Mouse (Mus musculus) layer of hippocampus, postnatal 36 days (tissue): ENCODE measurements around the gene Rpl9-ps6. TPM values are rescaled to one million over a fixed set of nuclear protein-coding genes. Genes with fewer than 3 reads are reported as not detected.

Source experiments
- DNase-seq, 2 experiments: peaks; one replicate each; pipeline ENCODE4 v3.0.0; 2022
- total RNA-seq, 2 experiments: library from RNA; stranded (reverse); gene quantifications; 2 replicates each; pipeline ENCODE4 v1.2.3; 2021

The Rpl9-ps6 gene
- 10 to 100 TPM; 28.6 to 35.9 TPM for total RNA-seq

DNA sequence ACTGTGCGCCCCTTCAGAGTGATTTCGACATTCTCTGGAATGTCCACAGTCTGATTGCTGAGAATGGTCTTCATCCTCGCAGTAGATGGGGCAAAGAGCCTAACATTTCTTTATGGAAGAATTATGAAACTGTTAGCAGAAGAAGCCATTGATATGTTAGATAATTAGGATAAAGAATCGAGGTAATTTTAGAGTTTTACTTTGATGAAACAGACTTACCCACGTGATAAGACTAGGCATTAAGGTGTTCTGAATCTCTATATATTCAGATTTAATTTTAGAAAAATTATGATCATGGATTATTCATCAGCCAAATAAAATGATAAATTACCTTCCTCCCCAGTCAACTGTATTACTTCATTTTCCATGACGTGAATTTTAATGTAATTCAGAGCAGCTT lies at the start of gene Rpl9-ps6:
Gene Rpl9-ps6, minus strand, starts transcription at position 101 of the 400 bp plus-strand sequence.
- no peak for DNase-seq

DNA sequence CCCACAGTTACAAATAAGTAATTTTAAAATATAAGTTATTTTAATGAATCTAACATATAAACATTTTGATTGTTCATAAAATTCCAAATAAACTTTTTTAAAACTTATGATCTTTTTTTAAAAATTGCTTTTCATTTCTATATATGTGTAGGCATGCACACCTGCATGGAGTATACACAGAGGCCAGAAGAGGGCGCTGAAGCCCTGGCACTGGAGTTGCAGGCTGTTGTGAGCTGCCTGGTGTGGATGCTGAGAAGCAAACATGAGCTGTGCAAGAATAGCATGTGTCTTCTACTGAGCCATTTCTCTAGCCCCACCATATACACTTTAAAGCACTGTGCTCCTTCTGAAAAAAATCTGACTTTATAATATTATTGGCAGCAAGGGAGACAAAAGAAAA lies 46.1 kb upstream of the Rpl9-ps6 start:
- no peak for DNase-seq

DNA sequence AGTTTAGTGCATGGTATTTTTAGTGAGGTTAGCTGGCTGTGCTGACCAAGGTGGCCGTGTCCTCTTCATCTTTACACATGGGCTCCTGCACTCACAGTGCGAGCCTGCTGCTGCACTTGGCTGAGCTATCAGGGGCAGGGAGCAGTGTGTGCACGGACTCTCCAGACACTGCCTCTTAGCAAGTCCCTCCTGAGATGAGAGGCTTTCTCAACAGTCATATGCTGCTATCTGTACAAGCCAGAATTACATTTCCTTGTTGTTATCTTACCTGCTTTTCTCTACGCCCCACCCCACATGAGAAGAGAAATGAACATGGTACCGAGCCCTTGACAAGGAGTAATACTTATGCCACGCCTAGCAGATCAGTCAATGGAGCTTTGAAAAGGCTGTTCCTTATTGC lies 44.6 kb upstream of the Rpl9-ps6 start:
- DNase-seq, result no peak

DNA sequence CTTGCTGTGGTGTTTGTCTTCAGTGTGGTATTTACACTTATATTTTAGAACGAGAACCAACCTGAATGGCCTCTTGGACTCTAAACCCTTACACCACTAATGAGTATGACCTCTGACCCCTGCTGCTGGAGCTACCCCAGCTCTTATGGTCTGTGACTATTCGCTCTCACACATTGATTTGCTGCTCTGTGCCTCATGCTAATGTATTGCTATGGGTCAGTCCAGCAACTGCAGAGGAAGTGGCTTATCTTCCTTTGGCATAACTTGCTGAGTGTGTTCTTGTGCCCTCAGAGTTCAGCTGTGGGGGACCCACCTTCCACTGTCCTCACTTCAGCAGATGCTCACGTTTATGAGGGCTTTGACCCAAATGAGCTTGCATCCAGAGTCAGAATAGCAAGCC lies 43.9 kb upstream of the Rpl9-ps6 start:
- DNase-seq, result no peak

DNA sequence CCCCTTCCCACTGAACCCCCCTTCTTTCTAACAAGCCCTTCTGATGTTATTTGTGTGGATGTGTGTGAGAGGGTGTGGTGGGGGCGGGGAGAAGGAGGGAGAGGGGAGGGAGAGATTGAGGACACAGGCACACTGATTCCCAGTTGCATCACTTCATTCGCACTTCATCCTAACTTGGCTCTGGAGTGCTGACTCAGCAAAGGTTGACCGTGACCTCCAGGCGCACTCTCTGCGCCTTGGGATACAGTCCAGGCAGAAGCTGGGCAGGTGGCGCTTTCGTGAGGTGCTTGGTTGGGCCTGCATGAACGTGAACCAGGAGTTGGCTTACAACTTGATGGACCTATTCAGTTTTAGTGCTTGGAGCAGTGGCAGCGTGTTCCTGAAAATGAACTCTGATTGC lies 41.1 kb upstream of the Rpl9-ps6 start:
- DNase-seq, result no peak

DNA sequence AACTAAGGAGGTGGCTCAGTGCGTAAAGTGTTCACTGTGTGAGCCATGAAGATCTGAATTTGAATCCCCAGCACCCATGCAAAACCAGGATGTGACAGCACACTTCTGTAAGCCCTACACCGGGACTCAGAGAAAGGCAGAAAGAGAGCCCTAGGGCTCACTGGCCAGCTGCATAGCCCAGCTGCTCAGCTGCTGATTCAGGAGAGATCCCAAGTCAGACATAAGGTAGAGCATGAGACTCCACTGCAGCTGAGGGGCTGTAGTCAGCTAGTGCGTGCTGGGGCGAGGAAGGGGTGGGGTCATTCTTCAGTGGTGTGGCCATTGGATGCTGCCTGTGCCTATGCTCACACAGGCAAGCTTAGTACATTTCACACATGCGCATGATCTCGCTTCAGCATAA lies 40.7 kb upstream of the Rpl9-ps6 start:
- no peak for DNase-seq

DNA sequence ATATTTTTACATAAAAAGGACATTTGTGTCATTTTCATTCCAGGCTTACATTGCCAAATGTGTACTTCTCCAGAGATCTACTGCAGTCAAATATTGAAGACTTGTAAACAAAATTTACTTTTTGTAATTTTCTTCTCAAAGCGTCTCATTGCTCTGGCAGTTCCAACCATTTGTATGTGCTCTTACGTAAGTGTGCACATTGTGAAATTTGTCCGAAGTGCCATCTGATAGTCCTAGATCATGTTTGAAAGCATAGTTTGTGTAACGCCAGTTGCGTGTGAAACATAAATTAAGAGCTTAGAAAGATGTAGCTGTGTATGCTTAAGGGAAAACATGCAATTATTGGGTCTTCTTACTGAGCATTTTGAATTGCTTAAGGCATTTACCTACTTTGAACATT lies 40.1 kb upstream of the Rpl9-ps6 start:
- no peak for DNase-seq

DNA sequence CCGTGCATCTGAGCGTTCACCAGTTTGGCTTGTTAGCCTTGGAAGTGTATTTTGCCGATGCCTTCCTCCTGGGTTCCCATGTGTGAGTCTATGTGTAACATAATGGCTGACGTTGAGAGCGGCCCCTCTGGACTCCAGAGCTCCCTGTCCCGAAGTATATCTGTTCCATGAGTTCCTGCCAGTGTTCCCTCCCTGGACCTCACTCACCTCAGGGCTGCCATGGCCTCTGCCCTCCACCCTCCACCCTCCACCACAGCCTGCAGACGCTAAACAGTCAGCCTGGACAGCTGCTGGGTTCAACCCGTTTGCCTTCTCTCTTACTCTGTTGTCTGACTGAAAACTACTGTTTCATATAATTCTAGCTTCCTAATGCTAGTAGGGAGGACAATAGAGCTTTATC lies 39.7 kb upstream of the Rpl9-ps6 start:
- DNase-seq, result no peak

DNA sequence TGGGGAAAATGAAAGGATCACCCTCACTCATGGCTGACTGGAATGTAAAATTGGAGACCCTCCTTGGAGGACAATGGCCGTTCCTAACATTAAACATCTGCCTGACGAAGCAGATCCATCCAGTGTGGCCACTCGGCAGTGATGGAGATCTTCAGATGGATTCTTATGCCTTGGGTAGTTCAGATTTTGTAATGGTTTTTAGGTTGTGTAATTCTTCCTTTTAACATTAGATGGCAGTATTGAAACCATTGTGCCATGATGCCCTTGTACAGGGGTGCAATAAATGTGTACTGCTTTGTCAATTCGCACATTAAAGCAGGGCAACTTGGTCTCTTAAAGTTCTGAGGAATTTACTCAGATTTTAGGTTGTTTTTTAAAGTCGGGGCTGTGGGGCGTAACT lies 35.0 kb upstream of the Rpl9-ps6 start:
- DNase-seq, result no peak

DNA sequence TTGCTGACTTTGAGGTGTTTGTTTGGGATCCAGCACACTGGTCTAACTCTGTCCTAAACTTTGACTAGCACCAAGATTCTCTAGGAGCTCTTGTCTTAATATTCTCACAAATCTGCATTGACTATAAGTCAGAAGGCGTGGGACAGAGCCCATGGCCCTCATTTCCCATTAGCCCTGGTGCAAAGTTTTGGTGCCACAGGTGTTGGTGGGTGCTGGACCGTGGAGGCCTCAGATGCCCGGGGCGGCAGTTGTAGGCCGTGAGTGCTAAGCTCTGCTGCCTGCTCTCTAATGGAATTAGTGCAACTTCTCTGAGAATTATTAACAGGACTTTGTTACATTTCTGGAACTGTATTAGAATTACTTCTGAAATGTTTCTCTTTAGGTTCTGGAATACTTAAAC lies 31.6 kb upstream of the Rpl9-ps6 start:
- no peak for DNase-seq

DNA sequence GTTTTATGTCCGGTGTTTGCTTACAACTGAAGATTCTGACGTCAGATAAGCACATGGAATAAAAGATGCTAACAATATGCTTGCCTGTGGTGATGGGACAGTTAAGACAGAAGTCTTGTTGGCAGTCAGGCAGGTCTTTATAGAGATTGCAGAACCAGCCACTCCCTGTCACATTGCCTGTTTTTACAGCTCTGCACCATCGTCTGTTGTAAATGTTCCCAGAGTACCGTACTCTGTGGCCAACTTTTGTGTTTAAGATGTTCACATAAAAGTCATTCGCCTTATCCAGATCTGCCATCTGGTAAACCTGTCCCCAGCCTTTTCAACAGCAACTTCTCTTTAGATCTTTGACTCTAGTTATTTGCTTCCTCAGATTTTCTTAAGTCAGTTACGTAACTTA lies 31.0 kb upstream of the Rpl9-ps6 start:
- DNase-seq, result no peak

DNA sequence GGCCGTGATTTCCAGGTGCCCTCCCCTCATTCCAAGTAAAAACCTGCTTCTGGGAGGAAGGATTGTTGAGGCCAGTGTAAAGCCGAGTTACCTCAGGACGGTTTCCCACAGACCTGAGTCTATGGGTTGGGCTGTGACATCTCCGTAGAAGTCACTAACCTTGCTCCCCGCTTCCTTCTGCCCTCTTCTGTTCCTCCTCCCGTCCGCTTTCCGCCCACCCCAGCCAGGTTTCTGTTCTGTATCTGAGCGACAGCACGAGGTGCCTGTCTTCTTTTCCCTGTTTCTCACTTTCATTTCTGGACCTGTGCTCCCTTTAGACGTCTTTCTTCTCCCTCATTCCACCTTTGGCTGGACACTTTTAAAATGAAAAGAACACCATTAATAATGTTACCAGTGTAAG lies 28.7 kb upstream of the Rpl9-ps6 start:
- DNase-seq, result no peak

DNA sequence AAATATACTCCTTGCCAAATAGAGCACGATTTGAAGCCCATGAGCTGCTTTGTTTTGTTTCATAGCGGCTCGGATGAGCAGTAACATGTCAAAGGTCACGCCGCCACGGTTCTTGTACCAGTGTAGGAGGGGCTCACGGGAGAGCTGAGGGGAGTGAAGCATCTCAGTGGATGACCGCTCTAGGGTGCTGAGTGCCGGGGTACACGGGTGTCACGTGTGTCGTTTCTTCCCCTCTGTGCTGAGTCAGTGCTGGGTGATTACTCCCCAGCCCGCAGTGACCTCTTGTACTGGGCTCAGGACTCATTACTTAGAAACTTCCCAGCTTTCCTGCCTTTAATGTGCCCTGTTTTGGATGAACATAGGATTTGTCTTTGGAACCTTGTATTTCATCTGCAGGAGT lies 28.2 kb upstream of the Rpl9-ps6 start:
- no peak for DNase-seq

DNA sequence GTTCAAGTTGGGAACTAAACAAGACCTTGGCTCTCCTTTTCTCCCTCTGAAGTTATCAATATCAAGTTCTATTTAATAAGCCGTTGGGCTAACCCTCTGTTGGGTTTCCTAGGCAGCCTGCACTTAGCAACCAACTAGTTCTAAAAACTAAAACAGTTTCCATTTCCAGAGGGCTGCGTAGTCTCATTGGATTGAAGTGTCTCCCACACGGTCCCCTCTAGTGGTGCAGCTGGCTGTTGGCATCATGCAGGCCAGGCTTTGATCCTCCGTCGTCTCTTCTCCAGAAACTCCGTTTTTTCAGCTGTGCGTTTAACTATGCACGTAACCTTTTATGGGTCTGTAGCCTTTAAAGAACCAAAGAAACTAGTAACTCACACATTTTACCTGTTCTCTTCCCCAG lies 27.1 kb upstream of the Rpl9-ps6 start:
- DNase-seq, result peak in 1 of 2 experiments; percentile 42

DNA sequence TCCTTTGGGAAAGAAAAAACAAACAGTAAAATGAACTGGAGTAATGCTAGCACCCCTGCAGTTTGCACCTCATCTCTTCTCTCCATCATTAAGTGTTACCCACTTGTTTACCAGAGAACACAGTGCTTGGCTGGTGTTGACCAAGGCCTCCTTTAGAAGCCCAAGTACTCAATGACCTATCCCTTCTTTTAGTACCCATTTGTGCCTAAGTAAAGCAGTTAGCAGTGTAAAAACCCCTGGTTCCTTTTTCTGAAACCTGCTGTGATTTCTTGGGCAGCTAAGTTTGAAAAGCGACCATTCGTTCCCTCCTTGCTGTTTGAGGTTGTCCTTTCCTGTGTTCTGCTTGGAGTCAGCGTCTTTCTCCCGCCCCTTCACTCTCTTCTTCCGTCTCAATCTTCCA lies 26.6 kb upstream of the Rpl9-ps6 start:
- no peak for DNase-seq

DNA sequence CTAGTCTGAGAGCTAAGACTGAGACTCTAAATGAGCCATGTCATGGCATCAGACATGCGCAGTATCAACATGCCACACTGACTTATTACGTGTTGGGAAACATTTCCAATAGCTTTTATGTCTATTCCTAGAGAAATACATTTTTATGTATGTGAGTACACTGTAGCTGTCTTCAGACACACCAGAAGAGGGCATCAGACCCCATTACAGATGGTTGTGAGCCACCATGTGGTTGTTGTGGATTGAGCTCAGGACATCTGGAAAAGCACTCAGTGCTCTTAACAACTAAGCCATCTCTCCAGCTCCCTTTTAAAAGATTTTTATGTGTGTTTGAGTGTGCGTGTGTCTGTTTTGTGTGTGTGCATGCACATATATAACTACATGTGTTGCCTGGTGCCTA lies 26.0 kb upstream of the Rpl9-ps6 start:
- no peak for DNase-seq

DNA sequence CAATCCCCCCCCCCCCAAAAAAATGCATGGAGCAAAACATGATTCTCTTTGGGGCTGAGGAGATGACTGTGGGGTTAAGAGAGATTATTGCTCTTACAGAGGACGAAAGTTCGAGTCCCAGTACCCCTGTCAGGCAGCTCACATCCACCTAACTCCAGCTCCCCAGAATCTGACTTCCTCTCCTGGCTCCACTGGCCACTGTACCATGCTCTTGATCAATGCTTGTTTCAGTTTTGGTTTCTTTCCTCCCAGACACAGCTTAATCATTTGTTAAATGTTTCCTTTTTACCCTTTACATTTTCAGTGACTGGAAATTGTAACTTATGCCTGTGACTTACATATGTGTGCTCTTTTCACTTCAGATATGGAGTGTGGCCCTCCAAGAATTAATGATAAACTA lies 24.6 kb upstream of the Rpl9-ps6 start:
- DNase-seq, result no peak

DNA sequence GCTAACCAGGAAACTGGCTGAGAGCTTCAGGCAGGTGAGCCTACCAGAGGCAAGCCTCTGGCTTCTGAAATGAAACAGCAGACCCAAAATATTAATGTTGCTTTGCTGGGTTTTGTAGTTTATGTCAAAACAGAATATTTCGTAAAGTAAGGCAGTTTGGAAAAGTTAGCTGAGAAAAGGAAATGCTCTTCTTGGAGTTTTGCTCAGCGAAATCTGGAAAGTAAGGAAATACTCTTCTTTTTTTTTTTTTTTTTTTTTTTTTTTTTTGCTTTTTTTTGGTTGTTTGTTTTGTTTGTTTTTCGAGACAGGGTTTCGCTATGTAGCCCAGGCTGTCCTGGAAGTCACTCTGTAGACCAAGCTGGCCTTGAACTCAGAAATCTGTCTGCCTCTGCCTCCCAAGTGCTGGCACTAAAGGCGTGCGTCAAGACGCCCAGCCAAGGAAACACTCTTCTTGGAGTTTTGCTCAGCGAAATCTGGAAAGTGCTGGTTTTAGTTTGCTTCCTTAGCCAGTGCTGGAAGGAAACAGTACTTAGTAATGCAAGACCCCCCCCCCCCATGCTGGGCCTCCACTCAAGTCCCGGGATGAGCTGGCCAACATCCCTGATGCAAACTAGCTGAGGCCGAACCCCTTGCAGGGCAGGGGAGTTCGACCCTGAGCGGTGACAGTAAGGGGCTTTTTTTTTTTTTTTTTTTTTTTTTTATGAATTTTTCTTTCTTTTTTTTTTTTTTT lies 23.0 kb upstream of the Rpl9-ps6 start:
- no peak for DNase-seq

DNA sequence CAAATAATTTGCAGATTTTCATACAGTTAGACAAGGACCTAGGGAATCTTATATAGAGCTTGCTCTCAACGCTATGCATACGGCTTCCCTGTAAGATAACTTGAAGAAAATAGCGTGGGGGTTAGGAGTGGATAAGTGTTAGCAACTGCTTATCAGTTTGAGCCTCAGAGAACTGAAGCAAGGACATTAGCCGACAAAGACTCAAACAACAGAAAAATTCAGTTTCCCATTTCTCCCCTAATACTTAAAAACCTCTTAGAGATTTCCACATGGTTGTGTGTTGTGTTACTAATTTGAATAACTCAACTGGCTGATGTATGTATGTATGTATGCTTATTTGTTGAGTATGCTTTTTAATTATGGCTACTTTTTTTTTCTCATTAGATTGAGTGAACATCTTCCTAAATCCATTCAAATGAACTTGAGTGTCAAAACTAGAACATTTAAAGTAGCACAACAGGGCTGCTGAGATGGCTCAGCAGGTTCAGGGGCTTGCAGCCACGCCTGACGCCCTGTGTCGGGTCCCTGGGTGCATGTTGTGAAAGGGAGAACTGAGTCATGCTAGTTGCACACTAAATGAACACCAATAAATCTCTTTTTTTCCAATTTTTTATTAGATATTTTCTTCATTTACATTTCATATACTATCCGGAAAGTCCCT lies 21.3 kb upstream of the Rpl9-ps6 start:
- no peak for DNase-seq

DNA sequence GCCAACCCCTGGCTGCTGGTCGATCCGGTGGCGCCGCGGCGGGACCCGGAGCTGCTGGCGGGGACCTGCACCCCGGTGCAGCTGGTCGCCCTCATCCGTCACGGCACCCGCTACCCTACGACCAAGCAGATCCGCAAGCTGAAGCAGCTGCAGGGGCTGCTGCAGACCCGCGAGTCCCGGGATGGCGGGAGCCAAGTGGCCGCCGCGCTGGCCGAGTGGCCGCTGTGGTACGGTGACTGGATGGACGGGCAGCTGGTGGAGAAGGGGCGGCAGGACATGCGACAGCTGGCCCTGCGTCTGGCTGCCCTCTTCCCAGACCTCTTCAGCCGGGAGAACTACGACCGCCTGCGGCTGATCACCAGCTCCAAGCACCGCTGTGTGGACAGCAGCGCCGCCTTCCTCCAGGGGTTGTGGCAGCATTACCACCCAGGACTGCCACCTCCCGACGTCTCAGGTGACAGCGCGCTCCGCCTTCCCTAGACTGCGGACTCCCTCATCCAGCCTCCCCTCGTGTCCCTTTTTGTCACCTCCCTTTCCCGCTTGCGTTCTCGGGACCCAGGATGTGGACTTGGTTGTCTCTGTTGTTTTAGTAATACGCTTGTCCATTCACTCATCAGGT lies 19.8 kb upstream of the Rpl9-ps6 start:
- DNase-seq, result peak; percentile 47 to 56

DNA sequence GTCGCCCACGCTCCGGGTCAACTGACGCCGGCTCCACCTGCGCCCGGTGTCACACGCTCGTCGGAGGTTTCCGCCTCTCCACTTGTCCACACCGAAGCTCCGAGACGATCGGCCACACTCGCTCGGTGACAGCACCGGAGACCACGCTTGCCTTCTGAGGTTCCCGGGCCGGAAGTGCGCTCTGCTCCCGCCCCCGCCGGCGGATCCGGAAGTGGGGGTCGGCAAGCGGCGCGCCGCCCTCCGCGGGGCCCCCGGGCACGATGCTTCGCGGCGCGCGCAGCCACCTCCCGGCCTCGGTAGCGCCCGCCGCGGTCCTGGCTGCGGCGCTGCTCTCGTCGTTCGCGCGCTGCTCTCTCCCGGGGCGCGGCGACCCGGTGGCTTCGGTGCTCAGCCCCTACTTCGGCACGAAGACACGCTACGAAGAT lies 19.3 kb upstream of the Rpl9-ps6 start, which contains the start of gene Minpp1:
Gene Minpp1, plus strand, starts transcription at position 89 of the 425 bp plus-strand sequence.
- peak; percentile 85 to 87 for DNase-seq

DNA sequence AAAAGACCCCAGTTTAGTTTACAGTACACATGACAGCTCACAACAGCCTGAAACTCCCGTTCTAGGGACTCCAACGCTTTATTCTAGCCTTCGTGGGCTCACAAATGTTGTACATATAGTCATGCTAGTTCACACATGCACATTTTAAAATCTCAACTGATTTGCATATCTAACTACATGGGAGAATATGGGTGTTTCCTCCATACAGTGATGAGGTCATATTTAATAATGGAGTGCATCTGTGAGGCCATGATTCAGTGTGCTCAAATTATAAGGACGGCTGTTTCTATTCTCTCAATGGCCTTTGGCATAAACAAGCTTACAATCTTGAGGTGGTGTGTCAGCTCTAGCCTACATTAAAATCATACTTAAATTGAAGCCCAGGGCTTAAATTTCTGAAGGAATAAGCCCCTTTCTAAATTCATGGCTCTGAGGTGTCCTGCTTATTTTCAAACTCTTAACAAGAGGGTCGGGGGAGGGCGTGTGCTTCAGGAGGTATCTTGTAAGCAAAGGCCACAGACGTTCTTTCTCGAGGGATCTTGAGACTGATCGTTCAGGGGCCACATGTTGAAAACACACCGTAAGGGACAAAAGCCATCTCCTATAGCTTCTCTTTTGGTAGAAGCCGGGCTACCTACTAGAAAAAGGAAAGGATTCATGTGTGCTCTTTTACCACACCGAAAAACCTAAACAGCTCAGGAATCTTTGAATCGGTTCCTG lies 18.7 kb upstream of the Rpl9-ps6 start:
- no peak for DNase-seq

DNA sequence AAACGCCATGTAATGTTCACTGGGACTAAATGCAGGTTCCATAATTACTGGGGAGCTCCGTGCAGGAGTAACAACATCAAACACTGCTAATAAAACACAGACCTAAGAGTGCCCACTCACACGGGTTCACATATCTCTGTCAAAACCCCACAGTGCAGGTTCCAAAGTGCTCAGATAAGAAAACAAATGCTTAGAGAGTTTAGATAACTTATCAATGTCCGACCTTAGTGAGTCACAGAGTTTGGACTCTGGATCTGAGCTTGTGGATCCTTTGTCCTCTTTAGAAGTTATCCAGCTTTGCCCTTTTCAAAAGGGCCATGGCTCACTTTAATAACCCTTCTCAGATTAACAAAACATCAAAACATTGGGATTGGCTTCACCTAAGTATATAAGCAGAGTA lies 15.1 kb upstream of the Rpl9-ps6 start:
- no peak for DNase-seq
